Mouse (Mus musculus) intestine, embryonic 16.5 days (tissue): Measurements from ENCODE around the gene Gls2. TPM values are rescaled to one million over a fixed set of nuclear protein-coding genes. Genes with fewer than 3 reads are reported as not detected.

Source experiments
- ATAC-seq: fragments of 200-750 bp; cut with Nextera tagmentation; 2 replicates; pipeline ENCODE4 v1.8.0; 2017; ENCODE audit warnings: moderate TSS enrichment, moderate library complexity
- H3K27ac ChIP-seq: fragments of 300-500 bp; sonication (generic); 2 replicates; pipeline ENCODE4 v1.5.1; 2014; ENCODE audit warnings: mild to moderate bottlenecking, low read length
- H3K27me3 ChIP-seq: fragments of 300-500 bp; sonication (generic); replicated peaks from 2 replicates; pipeline ENCODE4 v1.6.1; 2014; ENCODE audit warnings: low read length, control low read depth, mixed read lengths; ENCODE audit not compliant: control insufficient read depth, insufficient read depth
- H3K36me3 ChIP-seq: fragments of 300-500 bp; sonication (generic); 2 replicates; pipeline ENCODE4 v1.6.1; 2014; ENCODE audit warnings: low read length, control low read depth; ENCODE audit not compliant: control insufficient read depth, insufficient read depth
- H3K4me1 ChIP-seq: fragments of 300-500 bp; sonication (generic); 2 replicates; pipeline ENCODE4 v1.6.1; 2014; ENCODE audit warnings: low read length, control low read depth, mixed read lengths; ENCODE audit not compliant: control insufficient read depth, insufficient read depth
- H3K4me2 ChIP-seq: fragments of 300-500 bp; sonication (generic); 2 replicates; pipeline ENCODE4 v1.6.1; 2014; ENCODE audit warnings: low read depth, low read length, control low read depth
- H3K4me3 ChIP-seq: fragments of 300-500 bp; sonication (generic); 2 replicates; pipeline ENCODE4 v1.5.1; 2014; ENCODE audit warnings: mild to moderate bottlenecking, low read length
- H3K9ac ChIP-seq: fragments of 300-500 bp; sonication (generic); 2 replicates; pipeline ENCODE4 v1.6.1; 2014; ENCODE audit warnings: low read depth, low read length
- H3K9me3 ChIP-seq: fragments of 300-500 bp; sonication (generic); 2 replicates; pipeline ENCODE4 v1.6.1; 2016; ENCODE audit warnings: low read length, control low read depth; ENCODE audit not compliant: control insufficient read depth
- WGBS: fragments of 180-500 bp; shearing (Covaris S2); extraction: QIAGEN DNeasy Blood & Tissue Kit; methylation state at CpG from one replicate; pipeline ENCODE4 v1.1.7; 2014; 5-methylcytosine and 5-hydroxymethylcytosine counted together
- polyA plus RNA-seq: library from polyadenylated mRNA; unstranded; fragments of >200 nt; fragmentation: Nextera tagmentation; extraction: Ambion mirVana; gene quantifications from 2 replicates; pipeline ENCODE4 v1.2.1, GENCODE M21; 2015

The Gls2 gene
- polyA plus RNA-seq, 1 experiment from 2014 or later, result 2.2 TPM

GRCm38 (mm10) chr10:128225538-128225937 lies 31.3 kb downstream of the Gls2 start, which contains the start of gene Mip:
Mip (plus strand) TSS chr10:128225838.
- ATAC-seq, result no peak
- H3K9me3 ChIP-seq, result no peaks in the 10 kb centered on the region
- WGBS, result 50% methylated on average over 4 of the region's 4 CpGs
- H3K27ac ChIP-seq, result no peak within 1 kb of the TSS
- H3K27me3 ChIP-seq, result no peaks in the 10 kb centered on the region
- no peak within 1 kb of the TSS for H3K9ac ChIP-seq
- no peaks in the 10 kb centered on the region for H3K4me1 ChIP-seq
- H3K36me3 ChIP-seq, result no peaks in the 10 kb centered on the region
- no peak within 1 kb of the TSS for H3K4me3 ChIP-seq
- H3K4me2 ChIP-seq, result no peak within 1 kb of the TSS

DNA sequence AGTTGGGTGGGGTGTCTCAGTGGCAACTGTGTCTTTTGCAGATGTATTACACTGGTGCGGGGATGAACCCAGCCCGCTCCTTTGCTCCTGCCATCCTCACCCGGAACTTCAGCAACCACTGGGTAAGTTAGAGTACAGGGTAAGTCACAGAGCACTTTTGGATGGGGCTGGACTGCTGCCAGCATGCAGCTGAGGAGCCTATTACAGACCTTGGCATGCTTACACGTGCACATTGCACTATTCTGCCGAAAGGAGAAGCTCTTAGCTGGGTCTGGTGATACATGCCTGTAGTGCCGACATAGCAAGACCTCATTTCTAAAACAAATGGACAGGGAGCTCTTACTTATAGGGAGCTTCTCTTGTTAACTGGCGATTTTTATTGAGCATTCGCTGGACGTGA lies 33.3 kb downstream of the Gls2 start:
- WGBS, result 78% methylated on average over 9 of the region's 9 CpGs
- Histone ChIP-seq H3K27me3 (no peaks in the 10 kb centered on the region), H3K9me3 (no peaks in the 10 kb centered on the region), H3K4me2 (no peak overlapping the region), H3K27ac (no peak overlapping the region), H3K4me3 (no peak overlapping the region), H3K4me1 (peaks cover 4% of the 10 kb centered on the region; the same call in 1 of the 2 replicates), H3K36me3 (no peaks in the 10 kb centered on the region), H3K9ac (no peak overlapping the region)
- no peak for ATAC-seq

DNA sequence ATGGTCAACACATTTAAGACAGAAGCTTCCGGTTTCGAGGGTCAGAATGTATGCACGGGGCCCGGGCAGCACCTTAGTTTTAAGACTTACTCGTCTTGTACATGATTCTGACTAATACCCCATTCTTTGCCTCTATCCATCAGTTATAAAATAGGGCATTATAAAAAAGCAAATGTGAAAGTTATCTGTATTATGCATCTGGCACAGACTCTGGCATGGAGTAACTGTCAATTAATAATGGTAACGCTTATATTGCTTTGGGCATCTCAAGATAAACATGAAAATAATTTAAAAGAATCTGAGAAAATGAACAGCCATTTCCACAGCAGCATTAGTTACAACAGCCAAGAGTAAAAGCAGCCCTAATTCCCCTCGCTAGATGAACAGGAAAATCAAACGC lies 33.8 kb downstream of the Gls2 start:
- WGBS, result 89% methylated on average over 8 of the region's 8 CpGs

DNA sequence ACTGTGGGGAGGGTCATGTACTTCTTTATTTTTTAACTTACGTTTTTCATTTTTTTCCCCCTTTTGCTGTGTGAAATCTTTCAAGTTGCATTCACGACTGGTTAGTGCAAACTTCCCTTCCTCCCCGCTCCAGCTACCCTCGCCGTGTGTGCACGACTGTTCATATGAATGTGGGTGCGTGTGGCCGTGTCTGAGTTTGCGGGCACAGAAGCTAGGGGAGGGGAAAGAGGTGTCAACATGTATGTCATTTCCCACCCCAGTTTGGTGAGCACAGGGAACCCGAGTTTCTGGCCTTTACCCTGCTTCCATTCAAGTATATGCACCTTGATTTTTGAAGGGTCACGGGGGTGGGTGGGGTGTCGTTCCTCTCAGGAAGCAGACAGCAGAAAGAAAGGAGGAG lies 36.3 kb downstream of the Gls2 start:
- Histone ChIP-seq H3K27ac (no peak overlapping the region), H3K36me3 (no peaks in the 10 kb centered on the region), H3K4me1 (peaks cover 4% of the 10 kb centered on the region), H3K4me2 (no peak overlapping the region), H3K9me3 (no peaks in the 10 kb centered on the region), H3K9ac (no peak overlapping the region), H3K27me3 (no peaks in the 10 kb centered on the region), H3K4me3 (no peak overlapping the region)
- ATAC-seq, result no peak
- 76% methylated on average over 12 of the region's 12 CpGs for WGBS

More for the DNA sequence above, 33.8 kb downstream of the Gls2 start:
- Histone ChIP-seq H3K4me3 (no peak overlapping the region), H3K4me2 (no peak overlapping the region), H3K36me3 (no peaks in the 10 kb centered on the region), H3K4me1 (peaks cover 4% of the 10 kb centered on the region), H3K27me3 (no peaks in the 10 kb centered on the region), H3K9me3 (no peaks in the 10 kb centered on the region), H3K27ac (no peak overlapping the region), H3K9ac (no peak overlapping the region)
- ATAC-seq, result no peak

- Histone ChIP-seq H3K4me2 (peak overlapping the region; percentile 72), H3K4me3 (peak overlapping the region; percentile 81), H3K27ac (peak overlapping the region; percentile 96; the same call in 1 of the 2 replicates), H3K9ac (peak overlapping the region; percentile 83; the same call in 1 of the 2 replicates), H3K27me3 (no peaks in the 10 kb centered on the region), H3K9me3 (no peaks in the 10 kb centered on the region), H3K36me3 (no peaks in the 10 kb centered on the region), H3K4me1 (peaks cover 4% of the 10 kb centered on the region)
- 11% methylated on average over 5 of the region's 5 CpGs for WGBS
- no peak for ATAC-seq
These were observed 36.9 kb downstream of the Gls2 start for GRCm38 (mm10) chr10:128231146-128231545.

- ATAC-seq, result peak; percentile 96
- peak within 1 kb of the TSS; percentile 83 for H3K9ac ChIP-seq
- WGBS, result under 1% methylated on average over 51 of the region's 58 CpGs
- H3K27ac ChIP-seq, result peak within 1 kb of the TSS; percentile 96
- H3K4me3 ChIP-seq, result peak within 1 kb of the TSS; percentile 81
- H3K4me1 ChIP-seq, result peaks cover 4% of the 10 kb centered on the region
- no peaks in the 10 kb centered on the region for H3K36me3 ChIP-seq
- H3K4me2 ChIP-seq, result peak within 1 kb of the TSS; percentile 72
- no peaks in the 10 kb centered on the region for H3K27me3 ChIP-seq
- H3K9me3 ChIP-seq, result no peaks in the 10 kb centered on the region
These were observed 37.6 kb downstream of the Gls2 start, which contains the start of gene Timeless for GRCm38 (mm10) chr10:128231697-128232419. Timeless (plus strand) TSS chr10:128232065.

DNA sequence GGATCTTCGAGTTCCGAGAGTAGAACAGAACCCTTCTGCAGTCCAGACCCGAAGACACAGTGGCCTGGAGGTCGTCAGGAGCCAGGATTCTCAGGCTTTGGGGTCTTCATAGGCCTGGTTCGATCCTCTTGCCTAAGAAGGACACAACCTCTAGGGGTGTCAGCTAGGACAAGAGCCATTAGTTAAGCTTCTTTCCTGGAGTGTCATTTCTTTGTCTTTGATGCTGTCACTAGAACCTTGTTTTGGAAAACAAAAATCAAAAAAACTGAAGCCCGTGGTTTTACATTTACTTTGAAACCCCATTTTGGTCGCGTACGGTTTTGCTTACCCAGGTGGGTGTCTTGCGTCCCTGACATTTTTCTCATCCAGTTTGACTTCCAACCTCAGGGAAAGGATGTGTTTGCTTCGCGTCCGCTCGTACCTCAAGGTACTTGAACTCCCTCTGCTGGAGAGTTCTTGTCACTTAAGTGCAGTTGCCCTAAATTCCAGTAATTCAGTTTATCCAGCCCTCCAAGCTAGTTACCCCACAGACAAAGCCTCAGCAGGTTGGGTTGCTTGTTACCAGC lies 38.2 kb downstream of the Gls2 start:
- Histone ChIP-seq H3K36me3 (no peaks in the 10 kb centered on the region), H3K27me3 (no peaks in the 10 kb centered on the region), H3K9me3 (no peaks in the 10 kb centered on the region), H3K4me3 (peak overlapping the region; percentile 81), H3K4me2 (peak overlapping the region; percentile 72), H3K9ac (peak overlapping the region; percentile 83), H3K27ac (peak overlapping the region; percentile 96), H3K4me1 (peaks cover 4% of the 10 kb centered on the region)
- under 1% methylated on average over 14 of the region's 14 CpGs for WGBS
- ATAC-seq, result peak; percentile 61

GRCm38 (mm10) chr10:128236321-128236720 lies 42.1 kb downstream of the Gls2 start:
- Histone ChIP-seq H3K4me3 (no peak overlapping the region), H3K36me3 (no peaks in the 10 kb centered on the region; the same call in 1 of the 2 replicates), H3K9ac (no peak overlapping the region), H3K9me3 (no peaks in the 10 kb centered on the region), H3K27me3 (no peaks in the 10 kb centered on the region), H3K27ac (no peak overlapping the region), H3K4me1 (no peaks in the 10 kb centered on the region; the same call in 1 of the 2 replicates), H3K4me2 (no peak overlapping the region)
- 73% methylated on average over 4 of the region's 4 CpGs for WGBS
- ATAC-seq, result no peak

- 80% methylated on average over 15 of the region's 15 CpGs for WGBS
- Histone ChIP-seq H3K4me2 (no peak overlapping the region), H3K27ac (no peak overlapping the region), H3K27me3 (no peaks in the 10 kb centered on the region), H3K36me3 (no peaks in the 10 kb centered on the region; the same call in 1 of the 2 replicates), H3K9ac (no peak overlapping the region), H3K4me1 (no peaks in the 10 kb centered on the region; the same call in 1 of the 2 replicates), H3K4me3 (no peak overlapping the region), H3K9me3 (no peaks in the 10 kb centered on the region)
- no peak for ATAC-seq
These were observed 43.7 kb downstream of the Gls2 start for GRCm38 (mm10) chr10:128237807-128238480.
